Mouse (Mus musculus): Measurements from ENCODE around the gene Grm8. TPM values are rescaled to one million over a fixed set of nuclear protein-coding genes. Genes with fewer than 3 reads are reported as not detected.

Grm8 gene
- total and polyA plus RNA-seq, 2 experiments = under 0.01 TPM; not detected in 1

- no peak for DNase-seq (ENCODE audit: extremely low read depth, low read depth, low spot score)
- TF ChIP-seq POLR2A (IDR thresholded peaks at IDR 0.05; ENCODE audit: extremely low read depth, insufficient read depth, low read length) (no peak), CTCF (IDR thresholded peaks at IDR 0.05; ENCODE audit: low read depth, low read length) (no peak)
Observed at GRCm38 (mm10) chr6:28040815-28041214, 94.2 kb downstream of the Grm8 start.

GRCm38 (mm10) chr6:28032006-28032405 lies 103.0 kb downstream of the Grm8 start:
- Histone ChIP-seq H3K36me3 (ENCODE audit: control insufficient read depth, insufficient read depth, low read length) (no peaks in the 10 kb centered on the region), H3K79me2 (ENCODE audit: control insufficient read depth, insufficient read depth, low read length) (no peaks in the 10 kb centered on the region), H3K27me3 (ENCODE audit: control insufficient read depth, insufficient read depth, low read length) (no peaks in the 10 kb centered on the region), H3K27ac (replicated peaks; ENCODE audit: insufficient read depth, low read depth, low read length) (peak overlapping the region; percentile 80), H3K9ac (ENCODE audit: low read depth, low read length) (no peak overlapping the region), H3K4me3 (ENCODE audit: insufficient read depth, low read depth, low read length) (no peak overlapping the region), H3K4me1 (ENCODE audit: control insufficient read depth, insufficient read depth, low read length) (peaks cover 9% of the 10 kb centered on the region)
- 19% methylated on average over 4 of the region's 4 CpGs for WGBS
- peak; percentile 99 for DNase-seq (ENCODE audit: extremely low read depth, low read depth, low spot score)
- TF ChIP-seq CTCF (IDR thresholded peaks at IDR 0.05; ENCODE audit: low read depth, low read length) = no peak
- no peak for TF ChIP-seq POLR2A (IDR thresholded peaks at IDR 0.05; ENCODE audit: extremely low read depth, insufficient read depth, low read length)

More at GRCm38 (mm10) chr6:28040815-28041214, 94.2 kb downstream of the Grm8 start:
- 91% methylated on average over 1 of the region's 1 CpGs for WGBS
- Histone ChIP-seq H3K36me3 (ENCODE audit: control insufficient read depth, insufficient read depth, low read length) (no peaks in the 10 kb centered on the region), H3K4me3 (ENCODE audit: insufficient read depth, low read depth, low read length) (no peak overlapping the region), H3K79me2 (ENCODE audit: control insufficient read depth, insufficient read depth, low read length) (no peaks in the 10 kb centered on the region), H3K9ac (ENCODE audit: low read depth, low read length) (no peak overlapping the region), H3K27me3 (ENCODE audit: control insufficient read depth, insufficient read depth, low read length) (no peaks in the 10 kb centered on the region), H3K27ac (replicated peaks; ENCODE audit: insufficient read depth, low read depth, low read length) (no peak overlapping the region), H3K4me1 (ENCODE audit: control insufficient read depth, insufficient read depth, low read length) (0 out of 2 replicates have a peak, but pooled peaks cover 1% of the 10 kb centered on the region)

DNA sequence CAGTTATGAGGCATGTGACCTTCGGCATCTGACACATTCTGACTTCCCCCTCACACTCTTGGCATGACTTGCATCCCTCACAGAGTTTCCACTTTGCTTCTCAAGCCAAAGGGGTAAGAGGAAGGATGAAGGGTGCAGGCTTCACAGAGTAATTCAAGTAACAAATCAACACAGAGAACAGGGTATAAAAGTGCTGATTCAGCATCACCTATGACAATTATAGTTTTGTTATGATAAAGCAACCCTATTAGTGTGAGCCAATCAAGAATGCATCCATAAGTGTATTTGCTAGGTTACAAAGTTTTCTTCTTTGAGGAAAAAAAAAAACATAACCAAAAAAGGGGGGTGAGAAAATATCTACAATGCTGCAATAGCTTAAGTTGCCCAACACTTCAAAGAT lies 117.3 kb downstream of the Grm8 start:
- TF ChIP-seq CTCF (IDR thresholded peaks at IDR 0.05; ENCODE audit: low read depth, low read length) = no peak
- TF ChIP-seq POLR2A (IDR thresholded peaks at IDR 0.05; ENCODE audit: extremely low read depth, insufficient read depth, low read length) = no peak
- WGBS = 77% methylated on average over 1 of the region's 1 CpGs
- H3K36me3 ChIP-seq (ENCODE audit: control insufficient read depth, insufficient read depth, low read length) = no peaks in the 10 kb centered on the region
- H3K27ac ChIP-seq (replicated peaks; ENCODE audit: insufficient read depth, low read depth, low read length) = no peak overlapping the region
- H3K27me3 ChIP-seq (ENCODE audit: control insufficient read depth, insufficient read depth, low read length) = no peaks in the 10 kb centered on the region
- no peak for DNase-seq (ENCODE audit: extremely low read depth, low read depth, low spot score)
- H3K9ac ChIP-seq (ENCODE audit: low read depth, low read length) = no peak overlapping the region
- H3K79me2 ChIP-seq (ENCODE audit: control insufficient read depth, insufficient read depth, low read length) = no peaks in the 10 kb centered on the region
- H3K4me1 ChIP-seq (ENCODE audit: control insufficient read depth, insufficient read depth, low read length) = no peaks in the 10 kb centered on the region
- no peak overlapping the region for H3K4me3 ChIP-seq (ENCODE audit: insufficient read depth, low read depth, low read length)

DNA sequence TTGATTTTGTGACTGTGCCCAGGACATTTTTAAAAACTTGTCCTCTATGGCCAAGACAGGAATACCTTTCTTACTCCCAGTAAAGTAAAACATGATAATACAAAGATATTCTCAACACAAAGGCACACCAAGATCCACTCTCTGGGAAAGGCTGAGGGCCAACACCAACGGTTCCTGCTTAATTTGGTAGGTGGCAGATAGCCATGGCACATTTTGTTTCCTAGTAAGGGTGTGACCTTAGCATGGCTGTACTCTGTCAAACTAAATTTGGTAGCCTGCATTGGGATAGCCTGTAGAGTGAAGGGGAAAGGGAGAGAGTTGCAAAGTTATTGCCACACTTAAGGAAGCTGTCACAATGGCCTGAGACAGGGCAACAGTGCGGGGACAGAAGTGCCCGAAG lies 128.0 kb downstream of the Grm8 start:
- TF ChIP-seq POLR2A (IDR thresholded peaks at IDR 0.05; ENCODE audit: extremely low read depth, insufficient read depth, low read length) = no peak
- no peak for TF ChIP-seq CTCF (IDR thresholded peaks at IDR 0.05; ENCODE audit: low read depth, low read length)
- no peaks in the 10 kb centered on the region for H3K4me1 ChIP-seq (ENCODE audit: control insufficient read depth, insufficient read depth, low read length)
- no peaks in the 10 kb centered on the region for H3K27me3 ChIP-seq (ENCODE audit: control insufficient read depth, insufficient read depth, low read length)
- H3K4me3 ChIP-seq (ENCODE audit: insufficient read depth, low read depth, low read length) = no peak overlapping the region
- H3K79me2 ChIP-seq (ENCODE audit: control insufficient read depth, insufficient read depth, low read length) = no peaks in the 10 kb centered on the region
- no peak overlapping the region for H3K27ac ChIP-seq (replicated peaks; ENCODE audit: insufficient read depth, low read depth, low read length)
- H3K36me3 ChIP-seq (ENCODE audit: control insufficient read depth, insufficient read depth, low read length) = no peaks in the 10 kb centered on the region
- DNase-seq (ENCODE audit: extremely low read depth, low read depth, low spot score) = no peak
- H3K9ac ChIP-seq (ENCODE audit: low read depth, low read length) = no peak overlapping the region
- WGBS = 69% methylated on average over 3 of the region's 3 CpGs

- WGBS = 95% methylated on average over 2 of the region's 2 CpGs
Observed at GRCm38 (mm10) chr6:27997250-27997649, 137.7 kb downstream of the Grm8 start.

DNA sequence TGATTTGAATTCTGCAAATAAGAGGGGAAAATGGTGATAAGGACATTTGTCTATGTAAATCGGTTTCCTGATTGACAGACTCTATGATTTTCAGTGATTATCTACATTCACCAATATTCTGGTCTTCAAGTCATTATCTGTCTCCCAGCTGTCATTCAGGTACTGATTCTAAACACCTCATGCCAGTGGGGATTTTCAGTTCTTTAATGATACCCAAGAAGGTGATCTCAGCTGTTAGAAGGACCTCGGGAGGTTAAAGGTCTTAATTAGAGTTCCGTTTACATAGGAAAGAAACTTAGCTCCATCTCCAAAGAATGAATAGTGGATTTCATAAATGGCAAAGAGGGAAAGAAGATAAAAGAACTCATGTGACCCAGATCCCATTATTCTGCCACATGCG lies 143.7 kb downstream of the Grm8 start:
- no peak overlapping the region for H3K27ac ChIP-seq (replicated peaks; ENCODE audit: insufficient read depth, low read depth, low read length)
- H3K4me3 ChIP-seq (ENCODE audit: insufficient read depth, low read depth, low read length) = no peak overlapping the region
- H3K9ac ChIP-seq (ENCODE audit: low read depth, low read length) = no peak overlapping the region
- no peaks in the 10 kb centered on the region for H3K79me2 ChIP-seq (ENCODE audit: control insufficient read depth, insufficient read depth, low read length)
- H3K36me3 ChIP-seq (ENCODE audit: control insufficient read depth, insufficient read depth, low read length) = no peaks in the 10 kb centered on the region
- TF ChIP-seq CTCF (IDR thresholded peaks at IDR 0.05; ENCODE audit: low read depth, low read length) = no peak
- no peak for TF ChIP-seq POLR2A (IDR thresholded peaks at IDR 0.05; ENCODE audit: extremely low read depth, insufficient read depth, low read length)
- WGBS = 84% methylated on average over 4 of the region's 4 CpGs
- no peaks in the 10 kb centered on the region for H3K4me1 ChIP-seq (ENCODE audit: control insufficient read depth, insufficient read depth, low read length)
- no peaks in the 10 kb centered on the region for H3K27me3 ChIP-seq (ENCODE audit: control insufficient read depth, insufficient read depth, low read length)
- no peak for DNase-seq (ENCODE audit: extremely low read depth, low read depth, low spot score)

More at GRCm38 (mm10) chr6:27997250-27997649, 137.7 kb downstream of the Grm8 start:
- H3K4me3 ChIP-seq (ENCODE audit: insufficient read depth, low read depth, low read length) = no peak overlapping the region
- TF ChIP-seq POLR2A (IDR thresholded peaks at IDR 0.05; ENCODE audit: extremely low read depth, insufficient read depth, low read length) (no peak), CTCF (IDR thresholded peaks at IDR 0.05; ENCODE audit: low read depth, low read length) (no peak)
- no peaks in the 10 kb centered on the region for H3K36me3 ChIP-seq (ENCODE audit: control insufficient read depth, insufficient read depth, low read length)
- no peak overlapping the region for H3K27ac ChIP-seq (replicated peaks; ENCODE audit: insufficient read depth, low read depth, low read length)
- H3K4me1 ChIP-seq (ENCODE audit: control insufficient read depth, insufficient read depth, low read length) = no peaks in the 10 kb centered on the region
- H3K79me2 ChIP-seq (ENCODE audit: control insufficient read depth, insufficient read depth, low read length) = no peaks in the 10 kb centered on the region
- no peak for DNase-seq (ENCODE audit: extremely low read depth, low read depth, low spot score)
- H3K27me3 ChIP-seq (ENCODE audit: control insufficient read depth, insufficient read depth, low read length) = no peaks in the 10 kb centered on the region
- no peak overlapping the region for H3K9ac ChIP-seq (ENCODE audit: low read depth, low read length)

Measured in liver, adult 2 months (tissue).